Mouse (Mus musculus) ES-Bruce4 (cell line): ENCODE measurements around the gene Klhl8. TPM values are rescaled to one million over a fixed set of nuclear protein-coding genes. Genes with fewer than 3 reads are reported as not detected.

Source experiments
- H3K27ac ChIP-seq: 2 replicates; pipeline ENCODE4 v1.5.1; 2012; ENCODE audit warnings: low read length, inconsistent platforms; ENCODE audit not compliant: insufficient read depth
- H3K27me3 ChIP-seq: 2 replicates; pipeline ENCODE4 v1.6.1; 2012; ENCODE audit warnings: mild to moderate bottlenecking, low read length, inconsistent platforms; ENCODE audit not compliant: control insufficient read depth, poor library complexity, insufficient read depth, severe bottlenecking
- H3K36me3 ChIP-seq: 2 replicates; pipeline ENCODE4 v1.6.1; 2012; ENCODE audit warnings: inconsistent platforms, mild to moderate bottlenecking, low read length, moderate library complexity; ENCODE audit not compliant: control insufficient read depth, poor library complexity, insufficient read depth, severe bottlenecking
- H3K4me1 ChIP-seq: one replicate; pipeline ENCODE4 v1.8.1; 2011; ENCODE audit warnings: low read length; ENCODE audit not compliant: control insufficient read depth, insufficient read depth
- H3K4me3 ChIP-seq: 2 replicates; pipeline ENCODE4 v1.5.1; 2011; ENCODE audit warnings: low read depth, mild to moderate bottlenecking, low read length
- H3K9ac ChIP-seq: 2 replicates; pipeline ENCODE4 v1.6.1; 2012; ENCODE audit warnings: low read depth, mild to moderate bottlenecking, inconsistent platforms; ENCODE audit not compliant: poor library complexity, severe bottlenecking
- H3K9me3 ChIP-seq: replicated peaks from 2 replicates; pipeline ENCODE4 v1.6.1; 2012; ENCODE audit warnings: mild to moderate bottlenecking, low read length, inconsistent platforms; ENCODE audit not compliant: control insufficient read depth, poor library complexity, insufficient read depth, severe bottlenecking
- CTCF ChIP-seq: IDR thresholded peaks from one replicate; pipeline ENCODE4 v1.8.1; 2011; ENCODE audit warnings: low read depth, low read length
- EP300 ChIP-seq: IDR thresholded peaks from 2 replicates; pipeline ENCODE4 v1.6.1; 2011; ENCODE audit warnings: low read depth, low read length; ENCODE audit not compliant: insufficient read depth
- POLR2A ChIP-seq: IDR thresholded peaks from one replicate; pipeline ENCODE4 v1.8.1; 2011; ENCODE audit warnings: low read length; ENCODE audit not compliant: insufficient read depth
- polyA plus RNA-seq: library from polyadenylated mRNA; stranded (reverse); fragments of >200 nt; gene quantifications from 2 replicates; pipeline ENCODE4 v1.2.4, GENCODE M21; 2011; ENCODE audit warnings: low read depth; ENCODE audit not compliant: missing spikeins, insufficient read depth, insufficient read length

The Klhl8 gene
- polyA plus RNA-seq, 1 experiment: 20.2 TPM

GRCm38 (mm10) chr5:103898310-103898709 lies 12.7 kb downstream of the Klhl8 start:
- Histone ChIP-seq H3K27ac (no peak overlapping the region), H3K4me3 (no peak overlapping the region), H3K36me3 (no peaks in the 10 kb centered on the region), H3K4me1 (peaks cover 3% of the 10 kb centered on the region), H3K27me3 (no peaks in the 10 kb centered on the region), H3K9ac (no peak overlapping the region), H3K9me3 (no peaks in the 10 kb centered on the region)
- TF ChIP-seq CTCF (no peak), POLR2A (no peak), EP300 (no peak)

- H3K36me3 ChIP-seq: peaks cover 6% of the 10 kb centered on the region
Measured at GRCm38 (mm10) chr5:103889766-103890165, 21.3 kb downstream of the Klhl8 start.

GRCm38 (mm10) chr5:103863759-103864158 lies 47.3 kb downstream of the Klhl8 start:
- Histone ChIP-seq H3K27ac (no peak overlapping the region), H3K4me3 (no peak overlapping the region), H3K27me3 (no peaks in the 10 kb centered on the region), H3K36me3 (no peaks in the 10 kb centered on the region), H3K4me1 (no peaks in the 10 kb centered on the region), H3K9ac (no peak overlapping the region), H3K9me3 (no peaks in the 10 kb centered on the region)
- no peak for TF ChIP-seq EP300
- no peak for TF ChIP-seq CTCF
- no peak for TF ChIP-seq POLR2A

More at GRCm38 (mm10) chr5:103889766-103890165, 21.3 kb downstream of the Klhl8 start:
- TF ChIP-seq POLR2A (no peak), EP300 (no peak), CTCF (no peak)
- Histone ChIP-seq H3K27ac (no peak overlapping the region), H3K9ac (no peak overlapping the region), H3K9me3 (no peaks in the 10 kb centered on the region), H3K4me3 (no peak overlapping the region), H3K27me3 (no peaks in the 10 kb centered on the region), H3K4me1 (no peaks in the 10 kb centered on the region)

- no peaks in the 10 kb centered on the region for H3K36me3 ChIP-seq
- no peak overlapping the region for H3K4me3 ChIP-seq
- TF ChIP-seq CTCF: no peak
- no peak for TF ChIP-seq EP300
- TF ChIP-seq POLR2A: no peak
- no peaks in the 10 kb centered on the region for H3K4me1 ChIP-seq
- no peaks in the 10 kb centered on the region for H3K9me3 ChIP-seq
- no peaks in the 10 kb centered on the region for H3K27me3 ChIP-seq
- no peak overlapping the region for H3K9ac ChIP-seq
- no peak overlapping the region for H3K27ac ChIP-seq
Measured at GRCm38 (mm10) chr5:103860622-103861021, 50.4 kb downstream of the Klhl8 start.

GRCm38 (mm10) chr5:103857151-103857550 lies 53.9 kb downstream of the Klhl8 start:
- Histone ChIP-seq H3K4me3 (no peak overlapping the region), H3K4me1 (no peaks in the 10 kb centered on the region), H3K9me3 (no peaks in the 10 kb centered on the region), H3K27me3 (no peaks in the 10 kb centered on the region), H3K9ac (no peak overlapping the region), H3K27ac (no peak overlapping the region), H3K36me3 (no peaks in the 10 kb centered on the region)
- no peak for TF ChIP-seq CTCF
- TF ChIP-seq POLR2A: no peak

DNA sequence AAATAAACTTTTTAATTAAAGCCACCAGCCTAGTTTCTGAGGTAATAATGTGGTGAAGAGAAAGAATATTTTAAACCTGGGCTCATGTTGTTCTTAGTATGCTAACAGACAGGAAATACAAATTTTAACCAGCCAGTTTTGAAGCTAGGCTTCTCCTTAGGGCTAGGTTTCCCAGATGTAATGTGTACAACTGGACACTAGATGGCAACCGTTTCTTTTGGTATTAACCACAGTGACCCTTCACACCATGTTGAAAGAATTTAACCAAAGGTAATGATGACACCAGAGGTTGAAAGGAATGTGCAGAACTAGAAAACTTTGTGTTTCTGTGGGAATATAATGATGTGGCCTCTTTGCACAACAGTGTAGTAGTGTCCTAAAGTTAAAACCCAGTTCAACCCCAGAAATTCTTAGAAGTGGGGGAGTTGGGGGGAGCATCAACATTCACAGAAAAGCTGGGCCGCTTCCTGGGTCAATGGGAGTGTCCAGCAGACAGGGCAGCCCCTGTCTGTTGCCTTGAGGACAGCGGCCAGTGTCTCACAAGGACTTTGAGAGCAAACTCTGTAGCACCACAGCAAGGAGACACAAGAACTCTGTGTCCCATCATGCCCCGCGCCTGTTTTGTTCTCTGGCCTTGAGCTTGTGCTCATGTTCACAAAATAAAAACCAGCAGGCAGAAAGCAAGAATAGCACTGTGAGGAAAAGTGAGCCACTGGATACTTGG lies 54.6 kb downstream of the Klhl8 start:
- Histone ChIP-seq H3K4me1 (no peaks in the 10 kb centered on the region), H3K4me3 (no peak overlapping the region), H3K9ac (no peak overlapping the region), H3K27me3 (no peaks in the 10 kb centered on the region), H3K27ac (no peak overlapping the region), H3K36me3 (no peaks in the 10 kb centered on the region; the same call in 1 of the 2 replicates), H3K9me3 (no peaks in the 10 kb centered on the region)
- no peak for TF ChIP-seq EP300
- TF ChIP-seq POLR2A: no peak
- no peak for TF ChIP-seq CTCF
